Mouse (Mus musculus): ENCODE measurements around the gene Fam13a.

GRCm38 (mm10) chr6:58907791-58908190 is 116.6 kb downstream of the Fam13a start:
- TF ChIP-seq CTCF (IDR thresholded peaks at IDR 0.05; ENCODE audit: extremely low read depth, insufficient read depth, low read length) (no peak), POLR2A (IDR thresholded peaks at IDR 0.05; ENCODE audit: extremely low read depth, insufficient read depth, low read length) (no peak)
